Mouse (Mus musculus): ENCODE data around the gene Gbe1.

Gene Gbe1

DNA sequence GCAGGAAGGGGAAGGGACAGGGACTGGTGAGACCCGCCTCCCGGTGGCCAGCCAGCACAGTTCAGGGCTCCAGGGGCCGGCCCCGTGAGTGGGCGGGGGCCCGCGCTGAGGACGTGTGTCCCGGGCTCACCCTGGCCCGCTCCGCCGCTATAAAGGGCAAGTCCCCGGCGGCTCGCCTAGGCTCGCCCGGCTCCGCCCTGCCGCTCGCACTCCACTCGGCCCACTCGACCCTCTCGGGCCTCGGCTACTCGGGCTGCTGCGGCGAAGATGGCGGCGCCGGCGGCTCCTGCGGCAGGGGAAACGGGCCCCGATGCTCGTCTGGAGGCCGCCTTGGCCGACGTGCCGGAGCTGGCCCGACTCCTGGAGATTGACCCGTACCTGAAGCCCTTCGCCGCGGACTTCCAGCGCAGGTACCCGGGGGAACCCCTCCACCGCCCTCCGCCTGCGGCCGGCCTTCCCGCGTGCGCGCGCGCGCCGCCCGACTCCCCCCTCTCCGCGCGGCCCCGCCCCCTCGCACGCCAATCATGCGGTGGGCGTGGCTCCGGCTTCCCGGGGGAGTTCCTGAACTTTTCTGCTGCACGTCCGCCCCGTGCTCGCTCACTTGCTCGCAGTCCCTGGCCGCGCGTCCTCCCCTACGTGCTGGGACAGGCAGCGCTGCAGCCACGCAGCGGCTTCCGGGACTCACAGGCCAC lies at the start of gene Gbe1:
Gene Gbe1, plus strand, starts transcription at position 64 of the 692 bp plus-strand sequence.
- DNase-seq (ENCODE audit: low spot score): peak; percentile 72

DNA sequence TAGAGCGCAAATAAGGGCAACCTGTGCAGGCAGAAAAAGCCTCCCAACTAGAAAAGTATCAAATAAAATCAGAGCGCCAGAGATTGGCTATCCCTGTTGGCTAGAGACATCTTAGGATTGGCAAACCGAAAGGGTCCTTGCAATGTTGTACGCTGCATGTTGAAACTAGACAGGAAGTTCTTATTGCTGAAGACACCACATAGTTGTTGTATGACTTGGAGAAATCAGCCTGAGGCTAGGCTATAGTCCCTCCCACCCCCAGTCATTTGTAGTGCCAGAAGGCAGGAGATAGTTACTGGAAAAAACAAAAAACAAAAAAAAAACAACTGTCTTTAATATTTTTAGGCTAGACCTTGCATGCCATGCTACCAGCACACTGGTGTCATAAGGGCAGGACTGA lies 3.1 kb upstream of the Gbe1 start:
- no peak for DNase-seq (ENCODE audit: low spot score)

DNA sequence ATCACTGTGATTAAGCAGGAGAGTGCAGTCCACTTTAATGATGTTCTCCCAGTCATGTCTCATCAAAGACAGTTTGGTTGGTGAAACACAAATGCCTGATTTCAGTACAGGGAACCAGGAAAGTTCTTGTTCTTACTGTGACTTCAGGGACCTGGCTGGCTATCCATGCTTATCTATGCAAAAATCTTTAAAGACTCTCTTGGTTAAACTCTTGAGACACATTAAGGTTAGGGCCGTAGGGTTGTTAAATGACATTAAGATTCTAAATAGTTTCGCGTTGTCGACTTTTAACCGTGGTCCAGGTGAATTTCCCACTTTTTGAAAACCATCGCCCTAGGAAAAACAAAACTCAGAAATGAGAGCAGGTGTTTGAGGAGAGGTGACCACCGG lies 258 bp upstream of the Gbe1 start:
- no peak for DNase-seq (ENCODE audit: low spot score)

DNA sequence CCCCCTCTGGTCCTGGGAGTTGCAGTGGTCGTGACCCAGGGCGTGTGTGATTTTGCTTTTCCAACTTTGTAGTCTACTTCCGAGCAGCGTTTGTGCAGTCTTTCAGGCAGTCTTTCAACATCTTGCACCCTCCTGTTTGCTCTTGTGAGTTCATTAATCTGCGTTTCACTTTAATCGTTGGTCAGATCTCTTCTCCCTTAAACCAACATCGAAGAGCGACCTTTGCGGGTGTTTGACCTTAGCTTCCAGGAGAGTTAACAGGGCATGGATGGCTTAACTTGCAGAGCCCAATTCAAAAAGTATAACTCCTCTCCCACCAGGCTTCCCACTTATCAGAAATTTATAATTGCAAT lies 805 bp downstream of the Gbe1 start:
- DNase-seq (ENCODE audit: low spot score): no peak

DNA sequence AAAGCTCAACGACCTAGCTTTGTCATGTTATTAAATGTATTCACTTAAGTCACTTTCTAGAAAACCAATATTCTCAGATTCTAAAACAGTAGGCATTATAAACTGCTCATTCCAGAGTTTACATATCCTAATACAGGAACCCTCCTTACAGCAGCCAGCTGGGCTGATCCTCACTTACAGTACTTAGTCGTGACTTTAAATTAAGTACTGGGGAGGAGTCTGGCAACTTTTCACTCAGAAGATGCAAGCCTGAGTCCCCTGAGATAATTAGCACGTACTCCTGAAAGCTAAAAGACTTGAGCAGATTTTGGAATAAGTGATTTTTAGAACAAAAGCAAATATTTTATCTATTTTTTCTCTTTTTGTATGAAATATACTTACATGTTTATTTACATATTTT lies 1.5 kb downstream of the Gbe1 start:
- no peak for DNase-seq (ENCODE audit: low spot score)

DNA sequence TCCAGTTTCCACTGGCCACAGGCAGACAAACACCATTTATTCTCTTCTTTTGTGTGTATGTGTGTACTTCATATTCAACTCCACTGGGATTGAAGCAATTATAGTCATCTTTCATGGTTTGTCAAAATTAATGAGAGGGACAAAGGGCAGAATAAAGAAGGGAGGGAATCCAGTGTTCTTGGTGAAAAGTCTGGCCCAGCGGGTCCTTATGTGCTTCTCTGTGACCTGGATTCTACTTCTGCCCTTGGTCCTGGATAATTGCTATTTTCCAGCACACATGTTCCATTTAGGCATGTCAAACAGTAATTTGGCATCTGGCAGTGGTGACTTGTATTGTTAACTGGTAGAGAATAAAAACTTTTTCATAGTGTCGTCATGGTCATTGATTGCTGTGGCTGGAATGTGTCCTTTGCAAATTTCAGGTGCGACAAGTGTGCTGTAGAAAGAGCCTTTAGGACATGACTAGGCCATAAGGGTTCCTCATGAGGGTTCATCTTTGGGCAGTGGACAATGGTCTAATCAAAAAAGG lies 2.2 kb downstream of the Gbe1 start:
- no peak for DNase-seq (ENCODE audit: low spot score)

DNA sequence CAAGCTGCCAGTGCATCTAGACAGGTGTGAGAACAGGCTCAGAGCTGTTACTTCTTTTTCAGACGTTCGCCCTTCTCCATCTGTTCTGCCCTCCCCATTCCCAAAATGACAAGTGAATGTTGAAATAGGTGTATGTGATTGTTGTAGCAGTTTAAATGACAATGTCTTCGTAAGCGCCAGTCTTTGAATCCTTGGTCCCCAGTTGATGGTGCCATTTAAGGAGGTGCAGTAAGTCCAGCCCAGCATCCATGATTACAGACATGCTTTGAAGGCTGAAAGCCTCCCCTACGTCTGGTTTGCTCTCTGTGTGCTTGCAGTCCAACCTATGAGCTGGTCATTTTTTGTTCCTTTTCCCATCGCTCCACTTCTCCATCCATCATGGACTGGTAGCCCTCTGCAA lies 5.6 kb downstream of the Gbe1 start:
- DNase-seq (ENCODE audit: low spot score): no peak

DNA sequence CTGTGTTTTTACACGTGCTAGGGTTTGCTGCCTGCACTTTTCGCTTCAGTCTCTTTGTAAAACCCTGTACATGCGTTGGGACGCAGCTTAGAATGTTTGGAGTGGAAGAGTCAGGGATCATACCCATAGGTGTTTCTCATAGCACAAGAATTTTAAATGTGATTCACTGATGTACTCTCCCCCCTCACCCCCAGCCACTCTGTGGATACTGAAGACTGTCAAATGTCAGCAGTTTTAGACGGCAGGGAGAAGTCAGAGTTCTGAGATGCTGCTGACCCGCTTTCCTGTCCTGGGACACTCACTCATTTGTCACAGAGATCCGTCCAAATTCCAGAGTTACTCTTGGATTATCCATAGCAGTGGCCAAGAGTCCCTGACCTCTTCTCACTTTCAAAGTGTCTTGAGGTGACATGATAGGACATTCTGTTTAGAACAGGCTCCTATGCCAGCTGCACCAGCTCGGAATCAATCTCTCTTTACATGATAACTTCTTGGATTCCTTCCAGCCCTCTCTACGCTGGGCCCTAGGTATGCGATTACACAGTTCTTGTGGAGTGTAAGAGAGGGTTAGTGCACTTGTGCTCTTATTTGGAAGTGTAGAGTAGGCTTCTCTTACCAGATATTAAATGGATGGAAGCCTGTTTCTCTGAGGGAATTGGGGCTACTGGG lies 7.0 kb downstream of the Gbe1 start:
- DNase-seq (ENCODE audit: low spot score): no peak

DNA sequence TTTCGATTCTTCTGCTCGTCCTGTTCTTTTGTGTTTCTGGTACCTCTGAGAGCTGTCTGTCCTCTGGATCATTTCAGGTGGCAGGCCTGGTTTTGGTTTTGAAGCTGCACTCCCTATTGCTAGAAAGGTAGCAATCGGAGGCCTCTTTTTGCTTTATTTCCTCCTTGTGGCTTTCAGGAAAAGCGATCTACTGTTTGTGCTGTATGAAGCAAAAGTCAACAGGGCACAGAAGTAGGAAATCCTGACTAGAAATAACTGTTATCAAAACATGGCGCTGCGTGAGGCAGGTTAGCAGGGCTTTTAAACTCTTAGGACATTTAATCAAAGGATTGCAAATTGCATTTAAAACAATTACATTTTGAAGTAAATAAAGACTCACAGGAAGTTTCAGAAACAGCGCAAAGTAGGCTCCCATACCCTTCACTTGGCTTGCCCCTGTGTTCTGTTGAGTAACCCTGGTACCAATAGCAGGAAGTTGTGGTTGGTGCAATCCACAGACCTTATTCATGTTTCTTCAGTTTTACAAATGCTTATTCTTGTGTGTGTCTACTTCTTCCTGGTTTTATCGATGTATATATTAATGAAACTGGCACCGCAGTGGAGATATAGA lies 12.7 kb downstream of the Gbe1 start:
- DNase-seq (ENCODE audit: low spot score): no peak

DNA sequence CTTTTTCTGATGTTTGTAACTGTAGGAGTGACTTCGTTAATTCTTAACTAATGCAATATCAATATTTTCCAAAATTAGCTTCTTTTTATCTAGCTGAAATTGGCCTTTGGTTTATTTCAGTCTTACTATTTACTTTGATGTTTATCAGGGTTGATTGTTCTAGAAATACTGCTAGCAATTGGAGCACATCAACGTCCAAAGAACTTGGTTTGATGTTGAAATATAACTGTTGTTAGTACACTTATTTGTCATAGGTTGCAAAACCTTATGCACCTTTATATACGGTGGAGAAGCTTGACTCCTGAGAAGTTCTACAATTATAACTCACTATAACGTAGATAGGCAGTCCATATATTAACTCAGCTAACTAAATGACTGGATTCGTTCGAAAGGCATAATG lies 14.8 kb downstream of the Gbe1 start:
- DNase-seq (ENCODE audit: low spot score): no peak

DNA sequence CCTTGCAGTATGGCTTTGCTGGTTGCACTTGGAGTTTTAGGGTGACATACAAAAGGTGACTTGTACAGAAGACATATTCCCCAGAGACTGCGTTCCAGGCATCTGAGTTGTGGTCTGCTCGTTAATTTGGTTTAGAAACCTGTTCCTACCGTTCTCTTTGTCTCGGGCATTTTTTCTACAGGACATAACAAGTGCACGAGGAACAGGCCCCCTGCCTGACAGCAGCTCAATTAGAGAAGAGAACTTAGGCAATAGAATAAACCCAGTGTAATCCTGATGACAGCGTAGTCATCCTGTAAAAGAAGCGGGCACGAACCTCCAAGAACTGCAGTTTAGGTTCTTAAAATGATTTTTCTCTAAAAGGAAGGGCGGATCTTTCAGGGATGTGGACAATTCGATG lies 15.3 kb downstream of the Gbe1 start:
- no peak for DNase-seq (ENCODE audit: low spot score)

DNA sequence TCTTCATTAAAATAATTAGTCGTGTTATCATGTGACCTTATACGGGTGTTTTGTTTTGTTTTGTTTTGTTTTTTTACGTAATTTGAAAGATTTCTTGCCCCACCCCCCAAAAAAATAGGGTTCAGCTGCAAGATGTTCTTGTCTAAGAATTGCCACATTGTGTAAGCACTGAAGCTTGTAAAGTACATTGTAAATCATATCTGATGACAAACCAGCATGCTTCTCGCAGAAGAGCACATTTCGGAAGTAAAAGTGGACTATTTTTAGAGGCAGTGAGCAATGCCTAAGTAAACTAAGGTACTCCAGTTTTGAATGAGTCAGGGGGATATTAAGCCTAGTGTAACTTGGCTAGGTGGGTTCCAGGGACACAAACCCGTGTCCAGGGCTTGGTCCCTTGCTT lies 15.7 kb downstream of the Gbe1 start:
- DNase-seq (ENCODE audit: low spot score): no peak

DNA sequence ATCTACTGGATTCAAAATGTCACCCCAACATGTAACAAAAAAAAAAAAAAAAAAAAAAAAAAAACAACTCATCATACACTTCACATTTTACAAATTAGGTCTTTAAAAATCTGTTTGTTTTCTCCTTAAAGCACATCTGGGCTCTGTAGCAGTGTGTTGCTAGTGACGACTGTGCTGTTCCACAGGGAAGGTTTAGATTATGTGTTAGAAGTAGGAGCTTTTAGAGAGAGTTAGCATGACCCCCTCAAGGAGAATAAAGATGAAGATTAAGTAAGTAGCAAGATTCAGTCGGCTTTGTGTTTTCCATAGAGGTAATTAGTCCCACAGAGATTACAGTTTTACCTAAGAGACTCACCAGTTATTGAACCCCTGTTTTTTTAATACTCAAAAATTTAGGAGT lies 16.3 kb downstream of the Gbe1 start:
- no peak for DNase-seq (ENCODE audit: low spot score)

DNA sequence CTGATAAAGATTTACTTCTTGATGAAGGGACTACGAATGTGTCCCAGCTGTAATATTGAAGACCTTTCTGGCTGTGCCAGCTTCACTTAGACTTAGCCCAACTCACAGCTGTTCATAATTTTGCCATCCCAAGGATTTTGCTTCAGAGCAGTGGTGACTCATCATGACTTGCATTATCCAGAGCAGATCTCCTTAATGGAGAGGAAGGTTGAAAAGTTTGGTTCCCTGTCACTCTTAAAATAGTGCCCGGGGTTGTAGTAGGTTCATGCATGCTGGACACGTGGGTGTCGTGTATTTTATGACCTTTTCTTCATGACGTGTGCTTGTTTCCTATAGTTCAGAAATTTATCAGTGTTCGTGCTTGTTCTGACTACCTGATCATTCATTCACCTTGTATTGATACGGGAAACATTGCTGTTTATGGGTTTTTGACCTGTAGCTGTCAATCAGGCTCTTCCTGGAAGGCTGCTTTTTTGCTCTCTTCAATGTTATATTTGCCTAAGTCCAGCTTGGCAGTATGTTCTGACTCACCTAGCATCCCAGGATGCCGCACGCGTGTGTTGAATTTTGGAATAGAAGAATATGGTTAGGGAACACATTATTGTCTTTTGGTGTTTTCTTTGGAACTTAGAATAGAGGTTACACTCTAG lies 17.0 kb downstream of the Gbe1 start:
- no peak for DNase-seq (ENCODE audit: low spot score)

DNA sequence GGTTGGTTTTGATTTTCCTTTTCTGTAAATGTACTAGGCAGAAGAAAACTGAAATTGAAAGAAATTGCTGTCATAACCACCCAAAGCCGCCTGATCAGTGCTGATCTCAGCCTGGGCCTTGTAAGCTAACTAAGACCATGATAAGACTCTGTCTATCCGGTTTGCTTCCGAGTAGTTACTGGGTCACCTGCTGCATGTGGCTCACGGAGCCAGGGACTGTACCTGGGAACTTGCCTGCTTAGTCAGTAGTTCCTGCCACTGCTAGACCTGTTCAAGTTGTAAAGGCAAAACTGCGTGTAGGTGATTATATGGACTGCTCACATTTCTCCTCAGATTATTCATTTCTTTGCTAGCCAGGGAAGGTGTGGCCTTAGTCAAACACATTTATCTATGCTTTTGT lies 21.1 kb downstream of the Gbe1 start:
- DNase-seq (ENCODE audit: low spot score): no peak

DNA sequence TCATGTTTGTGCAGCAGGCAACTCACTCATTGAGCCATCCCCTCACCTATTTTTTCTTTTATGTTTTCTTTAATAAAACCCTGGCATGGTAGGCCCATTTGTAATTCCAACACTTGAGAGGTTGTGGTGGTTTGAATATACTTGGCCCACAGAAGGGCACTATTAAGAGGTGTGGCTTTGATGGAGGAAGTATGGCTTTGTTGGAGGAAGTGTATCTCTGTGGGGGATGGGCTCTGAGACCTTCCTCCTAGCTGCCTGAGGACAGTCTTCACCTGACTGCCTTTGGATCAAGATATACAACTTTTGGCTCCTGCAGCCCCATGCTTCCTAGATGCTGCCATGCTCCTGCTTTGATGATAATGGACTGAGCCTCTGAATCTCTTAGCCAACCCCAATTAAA lies 21.7 kb downstream of the Gbe1 start:
- no peak for DNase-seq (ENCODE audit: low spot score)

DNA sequence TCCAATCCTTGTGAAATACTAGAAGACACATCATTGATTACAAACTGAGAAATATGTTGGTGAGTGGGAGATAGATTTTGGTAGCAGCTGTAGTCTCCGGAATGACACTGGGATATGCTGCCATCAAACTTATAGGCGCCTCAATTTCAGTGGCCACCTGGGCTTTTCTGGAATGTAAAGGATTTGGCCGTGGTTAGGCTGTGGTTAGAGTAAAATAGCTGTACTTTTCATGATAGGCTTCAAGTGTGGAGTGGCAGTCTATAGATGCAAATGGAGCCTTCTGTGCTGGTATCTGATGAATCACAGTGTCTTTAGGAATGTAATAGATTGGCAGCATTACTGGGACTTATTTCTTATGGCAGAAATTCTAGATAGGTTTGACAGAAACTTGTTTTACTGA lies 23.9 kb downstream of the Gbe1 start:
- DNase-seq (ENCODE audit: low spot score): no peak

DNA sequence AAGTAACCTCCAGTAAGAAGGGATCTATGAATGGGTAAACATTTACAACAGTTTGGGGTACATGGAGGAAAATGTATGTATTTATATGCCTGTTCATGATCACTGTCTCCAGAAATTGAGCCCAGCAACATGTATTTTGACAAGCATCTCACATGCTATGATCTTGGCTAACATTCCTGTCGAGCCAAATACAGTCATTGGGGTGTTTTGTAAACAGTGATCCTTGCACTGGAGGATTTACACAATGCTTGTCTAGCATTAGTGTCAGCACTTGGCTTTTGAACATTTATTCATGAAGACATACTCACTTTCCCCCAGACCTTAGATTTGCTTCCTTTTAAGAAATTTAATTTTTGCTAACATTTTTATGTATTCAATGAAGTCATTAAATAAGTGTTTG lies 30.7 kb downstream of the Gbe1 start:
- no peak for DNase-seq (ENCODE audit: low spot score)

DNA sequence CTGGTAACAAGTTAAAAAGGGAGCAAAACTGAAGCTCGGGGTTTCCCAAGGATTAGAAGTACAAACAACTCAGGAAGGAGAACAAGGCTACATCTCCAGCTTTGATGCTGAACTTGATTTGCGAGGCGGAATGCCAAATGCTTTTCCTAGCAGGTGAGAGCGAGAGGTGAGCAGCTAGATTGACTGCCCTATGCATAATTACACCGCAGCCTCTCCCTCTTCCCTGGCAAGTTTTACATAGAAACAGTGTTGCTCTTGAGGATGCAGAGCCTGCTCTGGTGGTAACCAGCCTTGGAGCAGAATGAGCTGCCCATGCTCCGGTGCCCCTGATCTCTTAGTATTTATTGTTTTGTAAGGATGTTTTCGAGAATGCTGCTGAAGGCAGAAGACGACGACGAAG lies 31.9 kb downstream of the Gbe1 start:
- DNase-seq (ENCODE audit: low spot score): no peak

DNA sequence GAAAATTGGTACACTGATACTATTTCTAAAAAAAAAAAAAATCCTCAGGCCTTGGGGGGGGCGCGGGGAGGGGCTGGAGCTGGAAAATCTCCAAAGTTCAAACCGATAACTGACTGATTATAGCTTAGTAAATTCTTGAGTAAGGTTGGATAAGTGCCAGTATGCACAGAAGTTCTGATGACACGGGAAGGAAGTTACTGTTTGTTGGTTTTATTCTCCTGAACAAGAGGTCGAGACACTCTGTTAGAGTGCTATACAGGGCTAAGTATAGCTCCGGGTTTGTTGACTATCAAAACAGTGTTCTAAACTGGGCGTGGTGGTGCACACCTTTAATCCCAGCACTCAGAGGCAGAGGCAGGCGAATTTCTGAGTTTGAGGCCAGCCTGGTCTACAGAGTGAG lies 36.3 kb downstream of the Gbe1 start:
- DNase-seq (ENCODE audit: low spot score): no peak

DNA sequence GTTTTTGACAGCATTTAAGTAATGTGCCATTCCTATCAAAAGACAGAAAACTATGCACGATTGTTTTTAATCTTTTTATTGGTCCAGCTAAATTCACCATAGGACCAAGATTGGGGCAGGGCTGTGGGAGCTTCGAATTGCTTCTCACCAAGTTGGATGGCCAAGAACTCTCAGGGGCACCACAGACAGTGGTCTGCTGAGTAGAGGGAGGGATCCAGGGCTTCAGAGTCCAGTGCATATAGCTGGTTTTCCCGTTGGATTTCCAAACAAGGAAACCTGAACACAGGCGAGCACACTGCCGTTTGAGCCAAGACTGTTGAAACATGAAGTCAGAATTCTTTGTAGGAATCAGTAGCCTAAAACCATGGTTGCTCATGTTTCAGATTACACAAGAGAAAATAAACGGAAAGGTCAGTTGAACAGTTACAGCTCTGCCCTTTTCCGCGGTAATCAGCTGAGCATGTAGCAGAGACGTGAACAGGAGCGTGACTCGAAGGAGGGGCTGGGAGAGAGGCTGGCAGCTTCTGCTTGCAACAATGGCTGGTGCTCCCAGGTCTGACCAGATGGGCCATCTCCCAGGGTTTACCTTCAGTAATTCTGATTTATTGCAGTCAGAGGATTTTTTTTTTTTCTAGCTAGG lies 38.0 kb downstream of the Gbe1 start:
- no peak for DNase-seq (ENCODE audit: low spot score)

DNA sequence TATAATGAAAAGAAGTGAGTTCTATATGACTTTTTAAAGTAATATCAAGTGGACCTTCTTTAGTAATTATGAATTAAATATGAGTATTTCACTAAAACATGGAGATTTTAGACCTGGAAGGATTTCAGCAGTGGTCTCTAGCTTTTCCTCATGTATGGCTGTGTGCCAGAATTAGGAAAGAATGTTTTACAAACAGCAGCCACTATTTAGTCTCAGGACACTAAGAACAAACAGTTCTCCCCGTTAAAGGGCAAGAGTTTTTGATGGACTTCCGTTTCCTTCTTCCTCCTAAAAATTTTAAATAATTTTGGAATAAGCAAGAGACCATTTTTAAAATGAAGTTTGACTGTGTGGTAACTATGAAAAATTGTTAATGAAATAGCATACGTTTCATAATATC lies 38.8 kb downstream of the Gbe1 start:
- DNase-seq (ENCODE audit: low spot score): no peak

DNA sequence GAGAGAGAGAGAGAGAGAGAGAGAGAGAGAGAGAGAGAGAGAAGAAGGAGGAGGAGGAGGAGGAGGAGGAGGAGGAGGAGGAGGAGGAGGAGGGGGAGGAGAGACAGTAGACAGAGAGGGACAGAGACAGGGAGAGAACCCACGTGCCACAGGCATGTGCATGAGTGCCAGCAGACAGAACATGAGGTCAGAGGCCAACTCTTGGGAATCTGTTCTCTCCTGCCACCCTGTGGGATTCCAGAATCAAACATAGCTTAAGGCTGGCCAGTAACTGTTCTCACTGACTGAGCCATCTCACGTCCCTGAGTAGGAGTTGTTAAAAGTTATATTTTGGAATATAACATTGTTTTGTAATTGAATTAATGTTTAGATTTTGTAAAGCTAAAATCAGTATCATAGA lies 39.3 kb downstream of the Gbe1 start:
- DNase-seq (ENCODE audit: low spot score): no peak

All from left cerebral cortex, adult 11 months (tissue).